Mouse (Mus musculus): ENCODE measurements around the gene Phf5a. TPM values are rescaled to one million over a fixed set of nuclear protein-coding genes. Genes with fewer than 3 reads are reported as not detected.

Gene Phf5a
- polyA plus RNA-seq, 1 experiment from 2014 or later: 63.0 TPM

- no peak for TF ChIP-seq CTCF (IDR thresholded peaks at IDR 0.05; ENCODE audit: low read depth)
- no peak for TF ChIP-seq EP300 (IDR thresholded peaks at IDR 0.05; ENCODE audit: low read depth)
- ATAC-seq: no peak
- Histone ChIP-seq H3K36me3 (replicated peaks; ENCODE audit: insufficient read depth, low read length) (no peaks in the 10 kb centered on the region), H3K9me3 (ENCODE audit: low read length) (no peaks in the 10 kb centered on the region), H3K27me3 (ENCODE audit: insufficient read depth, low read length) (no peaks in the 10 kb centered on the region), H3K4me3 (ENCODE audit: low read depth, low read length) (no peak overlapping the region), H3K4me2 (ENCODE audit: low read depth, low read length) (no peak overlapping the region), H3K27ac (ENCODE audit: low read depth) (no peak overlapping the region), H3K4me1 (ENCODE audit: insufficient read depth) (peaks cover 34% of the 10 kb centered on the region), H3K9ac (replicated peaks) (no peak overlapping the region)
- WGBS (ENCODE audit: insufficient replicate concordance): 79% methylated on average over 3 of the region's 3 CpGs
- DNase-seq: no peak
These were observed 37.4 kb downstream of the Phf5a start for GRCm38 (mm10) chr15:81834171-81834841.

GRCm38 (mm10) chr15:81833481-81833880 lies 38.2 kb downstream of the Phf5a start:
- H3K9me3 ChIP-seq (ENCODE audit: low read length): no peaks in the 10 kb centered on the region
- 69% methylated on average over 4 of the region's 4 CpGs for WGBS (ENCODE audit: insufficient replicate concordance)
- H3K9ac ChIP-seq (replicated peaks): no peak overlapping the region
- H3K27me3 ChIP-seq (ENCODE audit: insufficient read depth, low read length): no peaks in the 10 kb centered on the region
- no peaks in the 10 kb centered on the region for H3K36me3 ChIP-seq (replicated peaks; ENCODE audit: insufficient read depth, low read length)
- DNase-seq: no peak
- TF ChIP-seq EP300 (IDR thresholded peaks at IDR 0.05; ENCODE audit: low read depth) (no peak), CTCF (IDR thresholded peaks at IDR 0.05; ENCODE audit: low read depth) (no peak)
- H3K27ac ChIP-seq (ENCODE audit: low read depth): no peak overlapping the region
- H3K4me3 ChIP-seq (ENCODE audit: low read depth, low read length): no peak overlapping the region
- no peak for ATAC-seq
- H3K4me1 ChIP-seq (ENCODE audit: insufficient read depth): peaks cover 32% of the 10 kb centered on the region
- no peak overlapping the region for H3K4me2 ChIP-seq (ENCODE audit: low read depth, low read length)

- Histone ChIP-seq H3K4me1 (ENCODE audit: insufficient read depth) (peaks cover 28% of the 10 kb centered on the region), H3K27me3 (ENCODE audit: insufficient read depth, low read length) (no peaks in the 10 kb centered on the region), H3K36me3 (replicated peaks; ENCODE audit: insufficient read depth, low read length) (no peaks in the 10 kb centered on the region), H3K27ac (ENCODE audit: low read depth) (0 out of 2 replicates have a peak overlapping the region, but pooled peaks have one; percentile 11), H3K4me2 (ENCODE audit: low read depth, low read length) (no peak overlapping the region), H3K9me3 (ENCODE audit: low read length) (no peaks in the 10 kb centered on the region), H3K4me3 (ENCODE audit: low read depth, low read length) (no peak overlapping the region), H3K9ac (replicated peaks) (no peak overlapping the region)
- ATAC-seq (no peak), DNase-seq (no peak)
- 39% methylated on average over 3 of the region's 3 CpGs for WGBS (ENCODE audit: insufficient replicate concordance)
- TF ChIP-seq EP300 (IDR thresholded peaks at IDR 0.05; ENCODE audit: low read depth) (no peak), CTCF (IDR thresholded peaks at IDR 0.05; ENCODE audit: low read depth) (no peak)
These were observed 39.5 kb downstream of the Phf5a start for GRCm38 (mm10) chr15:81832219-81832618.

GRCm38 (mm10) chr15:81831136-81831825 lies 40.4 kb downstream of the Phf5a start:
- Histone ChIP-seq H3K4me2 (ENCODE audit: low read depth, low read length) (peak overlapping the region; percentile 41), H3K4me3 (ENCODE audit: low read depth, low read length) (no peak overlapping the region), H3K9ac (replicated peaks) (peak overlapping the region; percentile 32), H3K9me3 (ENCODE audit: low read length) (no peaks in the 10 kb centered on the region), H3K27ac (ENCODE audit: low read depth) (peak overlapping the region; percentile 4), H3K36me3 (replicated peaks; ENCODE audit: insufficient read depth, low read length) (no peaks in the 10 kb centered on the region), H3K27me3 (ENCODE audit: insufficient read depth, low read length) (no peaks in the 10 kb centered on the region), H3K4me1 (ENCODE audit: insufficient read depth) (peaks cover 19% of the 10 kb centered on the region)
- 0 out of 2 replicates have a peak, but pooled peaks have one; percentile 29 for TF ChIP-seq EP300 (IDR thresholded peaks at IDR 0.05; ENCODE audit: low read depth)
- peak; percentile 100 for TF ChIP-seq CTCF (IDR thresholded peaks at IDR 0.05; ENCODE audit: low read depth)
- 14% methylated on average over 24 of the region's 24 CpGs for WGBS (ENCODE audit: insufficient replicate concordance)
- DNase-seq (peak; percentile 94), ATAC-seq (peak; percentile 89)

- 77% methylated on average over 4 of the region's 4 CpGs for WGBS (ENCODE audit: insufficient replicate concordance)
- no peak overlapping the region for H3K4me3 ChIP-seq (ENCODE audit: low read depth, low read length)
- no peaks in the 10 kb centered on the region for H3K9me3 ChIP-seq (ENCODE audit: low read length)
- H3K27ac ChIP-seq (ENCODE audit: low read depth): no peak overlapping the region
- ATAC-seq: no peak
- H3K36me3 ChIP-seq (replicated peaks; ENCODE audit: insufficient read depth, low read length): no peaks in the 10 kb centered on the region
- H3K4me1 ChIP-seq (ENCODE audit: insufficient read depth): peaks cover 11% of the 10 kb centered on the region
- TF ChIP-seq CTCF (IDR thresholded peaks at IDR 0.05; ENCODE audit: low read depth): no peak
- no peak for TF ChIP-seq EP300 (IDR thresholded peaks at IDR 0.05; ENCODE audit: low read depth)
- no peaks in the 10 kb centered on the region for H3K27me3 ChIP-seq (ENCODE audit: insufficient read depth, low read length)
- no peak for DNase-seq
- peak overlapping the region; percentile 32; the same call in 1 of the 2 replicates for H3K9ac ChIP-seq (replicated peaks)
- no peak overlapping the region for H3K4me2 ChIP-seq (ENCODE audit: low read depth, low read length)
These were observed 41.2 kb downstream of the Phf5a start for GRCm38 (mm10) chr15:81830530-81830929.

GRCm38 (mm10) chr15:81829208-81829580 lies 42.5 kb downstream of the Phf5a start:
- ATAC-seq (no peak), DNase-seq (no peak)
- H3K9ac ChIP-seq (replicated peaks): no peak overlapping the region
- no peaks in the 10 kb centered on the region for H3K27me3 ChIP-seq (ENCODE audit: insufficient read depth, low read length)
- H3K9me3 ChIP-seq (ENCODE audit: low read length): no peaks in the 10 kb centered on the region
- WGBS (ENCODE audit: insufficient replicate concordance): 67% methylated on average over 2 of the region's 2 CpGs
- H3K4me3 ChIP-seq (ENCODE audit: low read depth, low read length): no peak overlapping the region
- no peak overlapping the region for H3K27ac ChIP-seq (ENCODE audit: low read depth)
- H3K36me3 ChIP-seq (replicated peaks; ENCODE audit: insufficient read depth, low read length): no peaks in the 10 kb centered on the region
- H3K4me2 ChIP-seq (ENCODE audit: low read depth, low read length): no peak overlapping the region
- peaks cover 8% of the 10 kb centered on the region for H3K4me1 ChIP-seq (ENCODE audit: insufficient read depth)
- TF ChIP-seq EP300 (IDR thresholded peaks at IDR 0.05; ENCODE audit: low read depth) (no peak), CTCF (IDR thresholded peaks at IDR 0.05; ENCODE audit: low read depth) (no peak)

All from liver, postnatal 0 days (tissue).